Mouse (Mus musculus): ENCODE measurements at regions not wholly inside any gene's neighbourhood (a gene's known extent, or its start where the extent isn't known, plus 50 kb on each side); places are given as distances from the start of the nearest gene placed in this dataset.

DNA sequence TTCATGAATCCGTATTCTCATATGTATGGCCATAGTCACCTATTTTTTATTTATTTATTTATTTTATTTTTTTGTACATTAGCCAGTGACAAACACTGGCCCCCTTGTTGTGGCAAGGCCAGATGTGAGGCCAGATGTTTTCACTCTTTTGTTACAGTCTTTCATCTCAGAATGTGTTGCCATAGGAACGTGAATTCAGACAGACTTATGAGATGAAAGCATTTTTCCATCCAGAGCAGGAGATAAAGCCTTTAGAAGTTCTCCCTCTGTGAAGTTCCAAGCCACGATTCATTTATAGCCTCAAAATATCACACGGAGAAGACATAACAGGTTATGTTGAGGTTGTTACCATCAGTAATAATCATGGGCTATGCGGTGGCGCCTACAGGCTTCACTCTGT, 220.9 kb downstream of the Arpp21 start:
- no peak for DNase-seq (ENCODE audit: low spot score in 2 of 2)

DNA sequence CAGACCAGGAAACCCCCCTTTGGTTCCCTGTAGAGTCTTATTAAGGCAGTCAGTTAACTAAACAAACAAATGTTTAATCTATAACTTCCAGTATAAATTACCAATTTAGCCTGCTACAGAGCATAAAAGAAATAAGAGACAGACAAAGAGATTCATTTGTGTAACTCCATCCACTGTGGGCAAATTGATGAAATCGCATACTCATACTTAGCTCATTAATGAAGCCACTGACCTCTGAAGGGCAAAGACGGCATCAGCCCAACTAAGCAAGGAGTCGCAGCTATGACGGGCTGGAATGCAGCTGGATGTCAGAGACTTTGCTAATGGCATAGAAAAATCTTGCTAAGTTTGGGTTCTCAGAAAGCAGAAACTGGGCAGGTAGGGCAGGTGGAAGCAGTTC, 241.3 kb downstream of the Arpp21 start:
- no peak for DNase-seq (ENCODE audit: low spot score in 2 of 2)

DNA sequence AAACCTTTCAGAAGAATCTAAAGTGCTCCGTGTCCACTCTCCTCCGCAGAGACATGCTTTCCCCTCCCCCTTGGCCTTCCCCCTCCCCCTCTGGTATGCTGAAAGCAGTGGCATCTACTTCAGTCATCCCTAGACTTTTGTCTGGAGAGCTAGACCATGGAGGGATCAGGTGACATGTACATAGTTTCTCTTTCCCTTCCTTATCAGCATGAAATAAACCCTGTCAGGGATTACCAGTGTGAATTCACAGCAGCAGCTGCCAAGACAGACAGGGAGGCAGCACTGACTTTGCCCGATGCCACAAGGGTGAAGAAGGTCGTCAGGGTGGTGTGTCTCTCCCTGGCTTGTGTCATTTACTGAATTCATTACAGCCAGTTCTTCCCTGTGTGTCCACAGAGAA, 241.9 kb downstream of the Arpp21 start:
- no peak for DNase-seq (ENCODE audit: low spot score in 2 of 2)

DNA sequence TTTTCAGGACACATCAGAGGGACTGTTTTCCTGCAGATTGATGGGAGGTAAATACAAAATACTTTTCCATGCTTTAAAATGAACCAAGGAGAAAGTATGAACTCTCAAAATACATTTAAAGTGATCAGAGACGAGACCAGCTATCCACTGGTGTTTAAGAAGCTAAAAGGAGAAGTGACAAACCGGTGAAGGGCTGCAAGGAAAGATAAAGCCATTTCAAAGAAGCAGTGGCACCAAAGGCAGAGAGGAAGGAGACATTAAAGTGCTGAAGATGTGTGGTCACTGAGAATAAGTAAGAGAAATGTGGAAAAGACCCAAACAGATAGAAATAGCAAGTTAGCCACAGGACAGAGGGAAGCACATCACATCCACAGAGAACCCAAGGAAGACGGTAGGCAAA, 245.7 kb downstream of the Arpp21 start:
- no peak for DNase-seq (ENCODE audit: low spot score in 2 of 2)

DNA sequence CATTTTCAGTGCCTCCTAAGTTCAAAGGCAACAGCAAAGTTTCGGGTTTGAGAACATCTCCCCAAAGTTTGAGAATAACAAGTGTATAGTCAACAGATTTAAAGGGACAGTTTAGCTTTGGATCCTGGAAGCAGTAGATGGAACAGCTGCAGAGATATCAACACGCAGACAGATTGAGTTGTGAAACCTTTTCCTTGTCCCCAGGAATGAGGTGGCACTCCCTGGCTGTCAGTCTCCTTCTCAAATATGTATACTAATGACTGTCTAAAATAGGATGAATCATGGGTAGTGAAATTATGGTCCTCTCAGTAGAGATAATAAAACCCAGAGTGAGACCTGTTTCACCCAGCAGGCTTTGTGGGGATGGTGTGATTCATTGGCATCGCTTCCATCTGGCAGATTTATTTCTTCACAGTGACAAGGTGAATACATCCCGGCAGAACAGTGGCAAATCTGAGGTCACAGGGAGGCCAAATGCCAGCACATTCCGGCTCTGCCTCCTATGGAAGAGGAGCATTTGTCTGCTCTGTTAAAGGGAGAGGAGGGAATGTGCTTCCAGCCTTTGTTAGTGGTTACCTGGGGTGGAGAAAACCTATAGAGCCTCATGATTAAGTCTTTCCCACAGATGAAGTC, 272.2 kb downstream of the Arpp21 start:
- DNase-seq (ENCODE audit: low spot score in 2 of 2) = peak in 1 of 2 experiments; percentile 6

DNA sequence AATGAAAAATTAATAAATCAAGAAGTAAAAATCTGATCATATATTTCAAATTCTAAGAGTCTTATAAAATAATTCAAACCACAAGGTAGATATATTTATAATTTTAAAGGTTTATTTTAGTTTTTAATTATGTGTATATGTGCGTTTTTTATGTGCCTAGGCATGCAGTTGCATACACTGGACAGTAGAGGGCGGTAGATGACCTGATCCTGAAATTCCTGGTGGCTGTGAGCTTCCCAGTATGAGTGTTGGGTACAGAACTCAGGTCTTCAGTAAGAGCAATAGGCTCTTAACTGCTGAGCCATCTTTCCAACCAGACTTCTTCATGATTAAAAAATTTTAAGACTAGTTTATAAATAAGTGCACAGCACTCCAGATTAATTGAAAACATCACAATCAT, 267.7 kb upstream of the Stac start:
- DNase-seq (ENCODE audit: low spot score in 2 of 2) = no peak

DNA sequence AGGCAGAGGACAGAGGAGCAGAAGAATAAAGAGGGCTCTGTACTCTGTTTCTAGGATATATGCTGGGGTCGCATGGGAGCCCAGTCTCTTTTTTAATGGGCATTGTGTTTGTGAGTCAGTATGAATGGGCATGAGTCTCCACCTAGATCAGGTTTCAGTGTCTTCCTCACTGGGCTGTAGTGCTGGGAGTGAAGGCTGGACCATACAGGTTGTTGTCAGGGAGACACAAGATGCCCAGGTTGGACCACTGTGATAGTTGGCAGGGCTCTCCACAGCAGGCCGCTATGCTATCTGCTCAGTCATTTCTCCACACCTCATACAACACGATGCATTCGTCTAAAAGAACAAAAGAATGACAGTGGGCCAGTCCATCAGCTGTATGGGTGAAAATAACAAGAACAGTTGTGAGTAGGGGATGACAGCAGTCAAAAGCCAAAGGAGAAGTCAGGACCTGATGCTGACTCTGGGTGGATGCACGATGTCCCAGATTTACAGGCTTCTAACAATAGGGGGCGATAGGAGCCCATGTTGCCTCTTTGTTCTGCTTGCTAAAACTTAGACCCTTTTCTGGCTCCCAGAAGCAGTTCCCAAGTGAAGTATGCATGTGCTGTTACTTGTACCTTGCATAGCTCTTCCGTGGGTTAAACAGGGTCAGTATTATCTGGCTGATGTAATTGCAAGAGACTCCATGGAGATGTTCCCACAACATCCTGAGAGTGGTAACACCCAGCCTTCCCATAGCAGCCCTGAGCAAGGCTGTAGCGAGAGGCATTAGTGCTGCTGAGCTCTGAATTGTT, 249.3 kb upstream of the Stac start:
- DNase-seq (ENCODE audit: low spot score in 2 of 2) = peak; percentile 40 to 64

DNA sequence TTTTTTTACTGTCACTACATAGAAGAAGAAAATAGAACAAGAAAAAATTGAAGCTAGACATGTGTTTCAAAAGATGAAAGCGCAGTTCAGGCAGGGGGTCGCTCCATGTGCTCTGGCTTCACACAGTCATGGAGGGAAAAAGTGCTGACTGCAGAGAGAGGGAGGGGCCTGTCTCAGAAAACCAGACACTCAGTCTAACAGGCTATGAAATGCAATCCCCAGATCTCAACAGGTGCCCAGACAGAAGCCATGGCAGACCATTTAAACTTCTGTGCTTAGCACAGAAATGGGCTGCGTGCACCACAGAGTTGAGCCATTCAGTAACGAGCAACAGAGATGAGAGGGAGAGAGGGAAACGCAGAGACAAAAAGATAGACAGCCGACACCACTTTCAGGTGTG, 242.3 kb upstream of the Stac start:
- no peak for DNase-seq (ENCODE audit: low spot score in 2 of 2)

DNA sequence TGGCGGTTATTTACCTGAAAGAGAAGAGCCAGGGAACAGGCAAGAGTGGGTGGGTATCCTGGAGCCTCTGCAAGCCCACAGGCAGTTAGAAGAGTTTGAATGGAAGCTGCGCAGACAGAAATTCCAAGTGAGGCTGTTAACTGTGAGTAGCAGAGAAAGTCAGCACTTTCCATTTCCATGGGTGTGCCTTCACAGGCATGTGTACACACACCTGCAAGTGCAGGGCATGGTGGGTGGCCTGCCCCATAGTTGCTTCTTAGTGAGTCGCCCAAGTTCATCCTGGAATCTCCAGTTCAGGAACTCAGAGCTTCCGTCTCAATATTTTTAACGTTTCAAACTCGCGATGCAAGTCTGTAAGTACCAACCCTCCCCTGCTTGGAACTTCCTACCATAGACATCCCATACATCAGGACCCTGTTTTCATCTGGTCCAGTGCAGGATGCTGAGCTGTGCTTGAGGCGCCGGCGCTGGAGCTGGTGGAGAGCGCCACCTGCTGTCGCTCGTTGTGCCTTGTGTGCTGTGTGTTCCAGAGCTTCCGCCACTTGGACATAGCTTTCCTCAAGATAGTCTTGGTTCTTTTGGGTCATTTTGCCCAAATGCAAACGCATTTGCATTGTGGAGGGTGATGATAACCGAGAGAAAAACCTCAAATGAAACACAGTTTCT, 228.3 kb upstream of the Stac start:
- peak; percentile 66 to 80 for DNase-seq (ENCODE audit: low spot score in 2 of 2)

DNA sequence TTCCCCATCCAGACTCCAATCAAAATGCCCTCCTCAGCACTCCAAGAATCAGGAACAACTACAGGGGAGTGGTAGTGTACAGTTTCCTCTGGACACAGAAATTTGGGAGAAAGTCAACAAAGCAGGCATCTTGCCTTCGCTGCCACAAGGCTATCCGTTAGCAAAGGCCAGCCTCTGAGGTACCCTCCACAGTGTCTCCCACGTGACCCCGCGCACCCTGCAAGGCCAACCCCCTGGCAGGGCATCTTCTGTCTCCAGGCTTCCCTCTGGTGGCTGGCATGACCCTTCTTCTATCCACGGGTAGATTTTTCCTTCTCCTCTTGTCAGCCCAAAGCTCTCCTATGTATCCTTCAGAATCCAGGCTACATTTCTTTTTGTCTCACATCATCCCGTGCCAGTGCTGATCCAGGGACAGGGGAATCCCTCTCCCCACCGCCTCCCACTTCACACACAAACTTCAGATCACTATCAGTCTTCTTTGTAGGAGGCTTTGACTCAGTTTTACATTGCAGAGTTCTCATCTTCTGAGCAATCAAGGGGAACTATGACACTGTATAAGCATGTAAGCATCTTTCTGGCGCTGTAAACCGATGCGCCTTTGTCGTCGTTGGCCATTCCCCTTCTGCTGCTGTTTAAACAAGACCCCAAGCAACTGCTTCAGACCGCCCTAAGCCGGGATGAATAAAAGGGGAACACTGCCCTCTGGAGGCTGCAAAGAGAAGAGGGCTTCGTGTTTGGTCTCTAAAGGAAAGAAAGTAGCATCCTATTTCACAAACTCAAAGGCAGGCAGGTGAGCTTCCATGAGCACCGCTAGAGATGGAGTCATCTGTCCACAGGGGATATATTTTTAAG, 226.8 kb upstream of the Stac start:
- peak; percentile 60 to 67 for DNase-seq (ENCODE audit: low spot score in 2 of 2)

DNA sequence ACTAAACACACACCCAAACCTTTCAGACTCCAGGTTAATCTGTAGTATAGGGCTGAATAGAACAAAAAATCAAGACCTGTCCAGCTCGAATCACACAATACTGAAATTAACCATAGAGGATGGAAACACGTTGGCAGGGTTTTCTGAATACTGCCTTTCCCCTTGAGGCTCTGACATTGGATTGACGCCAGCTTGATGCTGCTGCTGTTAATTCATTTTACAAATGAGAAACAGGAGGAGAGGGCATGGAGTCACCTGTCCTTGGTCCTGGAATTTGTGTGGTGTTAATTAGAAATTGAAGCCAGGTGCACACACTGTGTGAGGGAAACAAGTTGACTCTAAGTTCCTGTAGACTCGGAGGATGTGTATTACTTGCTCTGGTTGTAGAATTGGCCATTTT, 218.7 kb upstream of the Stac start:
- no peak for DNase-seq (ENCODE audit: low spot score in 2 of 2)

DNA sequence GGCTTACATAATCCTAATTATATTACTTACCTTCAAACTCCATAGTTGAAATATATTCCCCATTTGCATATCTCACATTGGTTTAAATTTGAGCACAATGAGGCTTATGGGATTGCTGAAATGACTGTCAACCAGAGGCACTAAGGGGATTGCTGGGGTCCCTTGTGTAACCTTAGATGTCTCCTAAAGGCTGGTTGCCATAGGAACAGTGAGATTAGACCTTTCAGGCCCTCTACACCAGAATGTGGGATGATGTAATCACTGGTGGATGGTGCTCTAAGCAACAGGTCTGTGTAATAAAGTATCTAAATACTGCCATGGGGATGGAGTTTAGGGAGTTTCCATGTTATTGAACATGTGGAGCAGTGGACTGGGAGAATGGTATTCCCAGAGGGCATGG, 210.0 kb upstream of the Stac start:
- DNase-seq (ENCODE audit: low spot score in 2 of 2) = no peak

DNA sequence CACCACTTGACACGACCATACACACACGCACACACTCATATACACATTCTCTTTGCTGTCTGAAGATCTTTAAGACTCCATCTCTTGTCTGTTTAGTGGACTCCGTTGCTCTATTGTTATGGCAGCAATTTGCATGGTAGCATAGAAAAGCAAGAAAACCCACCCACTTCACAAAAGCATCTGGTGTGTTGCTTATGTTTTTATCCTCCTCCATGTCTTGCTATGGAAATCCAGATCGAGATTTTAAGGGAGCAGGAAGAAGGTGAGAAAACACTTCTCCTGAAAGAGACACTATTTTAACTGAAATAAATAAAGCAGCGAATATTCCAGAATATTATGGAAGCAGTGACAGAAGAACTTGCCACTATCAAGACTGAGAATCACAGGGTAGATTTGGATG, 207.5 kb upstream of the Stac start:
- DNase-seq (ENCODE audit: low spot score in 2 of 2) = no peak

DNA sequence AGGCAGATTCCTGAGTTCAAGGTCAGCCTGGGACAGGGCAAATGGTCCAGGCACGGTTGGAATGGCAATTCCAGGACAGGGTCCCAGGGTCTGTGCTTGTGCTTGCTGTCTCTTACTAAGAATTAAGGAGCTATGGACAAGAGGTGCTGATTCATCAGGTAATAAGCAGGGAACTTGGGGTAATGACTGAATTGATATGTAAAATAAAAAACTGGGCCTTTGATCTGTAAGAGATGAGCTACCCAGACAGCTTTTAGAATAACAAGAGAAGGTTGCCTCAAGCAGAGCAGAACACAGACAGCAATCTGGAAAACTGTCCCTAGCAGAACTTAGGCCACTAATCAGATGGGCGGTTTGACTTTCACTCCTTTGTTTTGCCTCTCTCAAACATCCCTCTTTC, 189.6 kb upstream of the Stac start:
- DNase-seq (ENCODE audit: low spot score in 2 of 2) = no peak

DNA sequence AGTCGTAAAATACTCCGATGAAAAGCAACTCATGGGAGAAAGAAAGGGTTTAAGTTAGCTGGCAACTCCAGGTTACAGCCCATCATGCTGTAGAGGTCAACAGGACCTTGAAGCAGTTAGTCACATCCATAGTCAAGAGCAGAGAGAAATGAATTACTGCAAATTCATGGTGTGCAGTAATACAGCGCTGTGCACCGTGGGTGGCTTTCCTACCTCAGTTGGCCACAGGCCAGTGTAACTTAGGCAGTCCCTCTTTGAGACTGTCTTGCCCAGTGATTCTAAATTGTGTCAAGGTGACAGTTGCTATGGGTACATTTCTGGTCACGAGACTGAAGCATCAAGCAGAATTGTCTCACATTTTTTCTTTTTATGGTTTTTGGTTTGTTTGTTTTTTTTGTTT, 186.7 kb upstream of the Stac start:
- no peak for DNase-seq (ENCODE audit: low spot score in 2 of 2)

DNA sequence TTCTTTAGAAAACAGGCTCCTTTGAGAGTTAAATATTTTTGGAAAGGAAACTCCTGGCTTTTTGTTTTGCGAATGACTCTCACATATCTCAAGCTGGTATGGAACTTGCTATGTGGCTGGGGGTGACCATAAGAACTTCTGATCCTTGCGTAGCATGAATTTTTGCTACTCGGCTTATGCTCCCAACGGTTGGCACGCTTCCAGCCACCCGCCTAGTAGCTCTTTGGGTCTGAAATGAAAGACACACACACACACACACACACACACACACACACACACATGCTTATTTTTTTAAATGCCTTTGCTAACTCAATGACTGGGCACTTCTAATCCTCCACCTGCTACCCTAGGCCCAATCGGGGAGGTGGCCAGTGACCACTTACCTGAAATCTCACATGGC, 180.3 kb upstream of the Stac start:
- no peak for DNase-seq (ENCODE audit: low spot score in 2 of 2)

DNA sequence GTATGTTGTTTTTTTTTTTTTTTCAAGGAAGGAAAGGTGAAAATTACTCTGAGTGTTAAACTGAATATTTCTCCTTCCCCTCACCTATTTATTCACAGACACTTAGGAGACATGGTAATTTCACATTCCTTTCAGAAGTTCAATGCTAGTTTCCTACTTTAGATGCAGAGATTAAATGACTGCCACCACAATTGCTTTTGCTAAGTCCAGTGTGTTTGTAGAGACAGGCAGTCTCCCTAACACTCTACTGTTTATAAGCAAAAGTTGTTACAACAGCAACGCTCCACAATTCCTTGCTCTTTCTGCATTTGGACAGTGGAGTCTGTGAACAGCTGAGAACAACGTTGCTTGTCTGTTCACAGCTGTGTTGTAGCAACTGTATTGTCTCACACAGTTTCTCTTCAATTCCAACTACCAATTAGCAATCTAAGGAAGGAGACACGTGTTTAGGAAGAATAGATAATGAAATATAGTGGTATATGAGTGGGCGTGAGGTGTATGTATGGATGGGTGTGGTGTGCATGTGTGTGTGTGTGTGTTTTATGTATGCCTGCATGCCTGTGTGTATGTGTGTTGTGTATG, 179.7 kb upstream of the Stac start:
- no peak for DNase-seq (ENCODE audit: low spot score in 2 of 2)

DNA sequence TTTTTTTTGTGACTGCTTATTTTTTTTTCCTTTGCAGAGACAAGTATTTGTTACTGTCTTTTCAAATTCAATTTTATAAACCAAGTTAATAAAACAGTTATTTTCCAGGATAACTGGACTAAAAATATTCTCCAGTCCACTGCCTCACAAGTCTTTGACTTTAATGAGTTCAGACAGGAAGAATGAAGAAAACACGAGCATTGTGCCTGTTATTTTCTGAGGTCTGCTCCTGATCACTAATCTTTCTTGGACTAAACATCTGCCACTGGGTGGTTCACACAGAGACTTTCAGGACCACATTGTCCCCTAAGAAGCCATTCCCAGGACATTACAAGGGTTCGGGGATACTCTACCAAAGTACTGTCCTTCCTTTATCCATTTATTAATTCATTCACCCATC, 167.9 kb upstream of the Stac start:
- no peak for DNase-seq (ENCODE audit: low spot score in 2 of 2)

DNA sequence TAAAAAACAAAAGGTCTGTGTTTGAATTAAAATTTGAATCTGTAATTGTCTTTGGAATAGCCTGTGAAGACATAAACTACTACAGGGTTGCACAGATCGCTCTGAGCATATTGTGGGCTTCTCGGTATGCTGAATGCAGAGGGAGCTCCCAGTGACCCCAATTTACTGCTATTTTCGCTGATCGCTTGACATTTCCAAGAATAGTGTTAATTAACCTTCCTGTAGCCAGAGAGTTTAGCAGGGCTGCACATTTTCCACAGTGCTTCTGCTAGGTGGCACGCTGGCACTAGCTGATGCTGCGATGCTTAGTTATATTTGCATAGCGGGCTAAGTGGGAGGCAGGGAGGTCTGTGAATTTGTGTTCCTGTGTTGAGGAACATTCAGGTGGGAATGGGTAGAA, 164.8 kb upstream of the Stac start:
- no peak for DNase-seq (ENCODE audit: low spot score in 2 of 2)

DNA sequence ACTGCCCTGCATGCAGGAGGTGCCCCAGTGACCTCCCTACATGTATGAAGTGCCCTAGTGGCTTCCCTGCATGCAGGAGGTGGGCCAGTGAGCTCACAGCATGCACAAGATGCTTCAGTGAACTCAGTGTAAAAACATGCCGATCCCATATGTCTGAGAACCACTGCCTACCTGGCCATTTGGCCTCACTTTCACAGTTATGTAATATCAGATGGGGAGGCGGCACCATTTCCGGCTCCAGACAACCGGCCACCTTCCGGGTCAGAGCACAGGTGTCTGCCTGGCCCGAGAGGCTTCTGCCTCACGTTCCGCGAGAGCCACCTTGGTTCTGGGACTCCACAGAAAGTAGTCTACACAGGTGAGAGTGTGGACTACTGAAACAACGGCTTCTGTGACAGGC, 156.2 kb upstream of the Stac start:
- DNase-seq (ENCODE audit: low spot score in 2 of 2) = no peak

DNA sequence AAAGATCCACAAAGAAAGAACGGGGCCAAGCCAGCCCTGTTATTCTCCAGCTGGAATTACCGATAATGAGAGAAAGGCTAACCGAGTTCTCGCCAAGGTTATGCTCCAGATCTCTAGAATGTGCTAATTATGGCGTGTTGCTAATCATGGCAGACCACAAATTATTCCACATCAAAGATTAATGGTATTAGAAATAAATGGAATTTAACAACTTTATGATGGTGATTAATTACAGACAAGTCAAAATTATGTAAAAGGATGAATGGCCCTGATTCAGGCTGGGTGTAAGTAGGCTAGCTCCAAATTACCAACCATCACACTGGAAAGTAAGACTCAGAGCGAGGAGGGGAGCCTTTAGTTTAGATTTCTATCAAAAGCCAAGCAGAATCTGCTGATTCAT, 151.0 kb upstream of the Stac start:
- DNase-seq (ENCODE audit: low spot score in 2 of 2) = no peak
